Mouse (Mus musculus): ENCODE measurements at regions not wholly inside any gene's neighbourhood (a gene's known extent, or its start where the extent isn't known, plus 50 kb on each side); places are given as distances from the start of the nearest gene placed in this dataset.

DNA sequence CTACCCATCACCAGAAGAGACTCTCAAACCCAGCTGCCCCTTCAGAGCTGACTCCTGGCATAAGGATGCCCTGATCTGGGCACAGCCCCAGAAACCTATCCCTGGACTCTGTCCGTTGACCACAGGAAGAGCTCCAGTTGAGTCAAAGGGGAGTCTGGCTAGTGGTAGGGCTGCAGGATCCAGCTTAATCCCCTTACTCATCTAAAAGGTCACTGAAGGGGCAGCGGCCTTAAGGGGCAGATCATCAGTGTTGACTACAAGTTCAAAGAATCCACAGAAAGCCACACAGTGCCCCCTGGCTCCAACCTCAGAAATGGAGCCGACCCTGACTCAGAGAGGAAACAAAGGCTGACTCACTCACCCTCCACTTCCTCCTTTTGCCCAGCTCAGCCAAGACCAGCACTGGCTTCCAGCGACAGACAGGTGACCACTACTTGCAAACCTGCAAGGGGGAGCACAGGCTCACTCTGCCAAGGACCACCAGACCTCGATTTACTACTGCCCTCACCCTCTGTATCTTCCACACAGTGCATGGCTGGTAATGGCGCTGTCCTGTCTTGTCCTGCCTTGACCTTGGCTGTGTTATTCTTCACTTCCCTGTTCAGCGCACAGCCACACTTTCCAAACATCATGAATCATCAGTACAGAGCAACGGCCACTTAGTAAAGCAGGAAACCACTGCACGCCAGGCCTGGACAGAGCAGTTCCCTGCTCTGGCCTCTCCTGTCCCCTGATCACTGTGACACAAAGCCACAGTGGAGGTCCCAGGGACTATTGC is 96.0 kb downstream of the Tomm20 start (continued):
- TF ChIP-seq USF1 (IDR thresholded peaks at IDR 0.05; ENCODE audit: low read depth, low read length), result 0 out of 2 replicates have a peak, but pooled peaks have one; percentile 19
- peak; percentile 42 for TF ChIP-seq TCF12 (IDR thresholded peaks at IDR 0.05; ENCODE audit: low read depth, low read length)
- TF ChIP-seq MAX (IDR thresholded peaks at IDR 0.05; ENCODE audit: low read length), result peak; percentile 57; the same call in 1 of the 2 replicates
- peak; percentile 54; the same call in 1 of the 2 replicates for TF ChIP-seq MAZ (IDR thresholded peaks at IDR 0.05; ENCODE audit: low read depth, low read length)
- TF ChIP-seq MAFK (IDR thresholded peaks at IDR 0.05; ENCODE audit: borderline replicate concordance, low read depth, low read length), result 0 out of 2 replicates have a peak, but pooled peaks have one; percentile 46
- 0 out of 2 replicates have a peak, but pooled peaks have one; percentile 32 for TF ChIP-seq CHD1 (IDR thresholded peaks at IDR 0.05; ENCODE audit: low read depth, low read length)
- 0 out of 2 replicates have a peak, but pooled peaks have one; percentile 37 for TF ChIP-seq TBP (IDR thresholded peaks at IDR 0.05; ENCODE audit: low read depth, low read length)
- TF ChIP-seq ELF1 (IDR thresholded peaks at IDR 0.05; ENCODE audit: low read depth, low read length), result peak; percentile 61
- TF ChIP-seq EP300 (IDR thresholded peaks at IDR 0.05; ENCODE audit: low read depth in 1 of 2, low read length in 2 of 2), result peak; percentile 49 to 76
- TF ChIP-seq RCOR1 (IDR thresholded peaks at IDR 0.05; ENCODE audit: low read depth, low read length), result no peak
- 0 out of 2 replicates have a peak, but pooled peaks have one; percentile 6 for TF ChIP-seq POLR2AphosphoS5 (IDR thresholded peaks at IDR 0.05; ENCODE audit: borderline replicate concordance, low read depth, low read length)
- peak in 1 of 2 experiments; percentile 21; a peak in 1 of 4 replicates for TF ChIP-seq POLR2A (IDR thresholded peaks at IDR 0.05; ENCODE audit: control insufficient read depth in 1 of 2, insufficient read depth in 1 of 2, low read depth in 1 of 2, low read length in 2 of 2, poor library complexity in 1 of 2)
- no peak for TF ChIP-seq MXI1 (IDR thresholded peaks at IDR 0.05; ENCODE audit: low read depth, low read length)

DNA sequence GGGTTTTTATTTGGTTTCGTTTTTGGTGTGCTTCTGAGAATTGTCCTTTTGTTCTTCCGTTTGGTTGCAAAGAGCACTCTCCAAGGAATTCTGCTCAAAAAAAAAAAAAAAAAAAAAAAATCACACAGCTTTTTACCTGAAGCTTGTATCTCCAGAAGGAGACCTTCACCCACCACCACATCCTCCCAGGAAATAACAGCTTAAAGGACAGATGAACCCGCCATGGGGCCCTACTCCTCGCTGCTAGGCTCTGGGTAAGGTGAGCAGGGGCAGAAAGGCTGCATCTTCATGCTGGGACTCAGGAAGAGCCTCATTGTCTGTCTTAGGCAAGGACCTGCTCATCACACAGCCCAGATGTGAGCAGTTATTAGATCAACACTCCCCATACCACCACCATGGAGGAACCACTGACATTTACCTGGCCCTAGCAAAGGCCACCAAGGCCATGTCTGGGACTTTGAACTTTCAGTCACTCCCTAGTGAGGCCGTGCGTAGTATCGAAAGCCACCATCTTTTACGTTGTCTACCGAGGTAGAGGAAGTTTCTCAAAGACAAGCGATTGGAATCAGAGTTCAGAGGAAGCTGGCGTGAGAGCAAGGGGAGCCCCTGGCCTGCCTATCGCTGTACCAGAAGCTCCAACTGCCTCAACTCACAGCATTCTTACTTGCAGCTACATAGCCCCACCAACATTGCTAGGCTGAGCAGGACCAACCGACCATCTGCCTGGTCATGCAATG is 97.1 kb downstream of the Tomm20 start:
- Histone ChIP-seq H3K4me1 (ENCODE audit: control insufficient read depth in 1 of 2, insufficient read depth in 2 of 2, low read length in 2 of 2) (peaks cover 26 to 56% of the 10 kb centered on the region in 2 experiments), H3K27ac (ENCODE audit: control insufficient read depth, low read depth, low read length) (peak overlapping the region; percentile 76), H3K36me3 (ENCODE audit: control insufficient read depth in 1 of 2, insufficient read depth in 2 of 2, low read length in 2 of 2) (peaks cover 0 to 32% of the 10 kb centered on the region in 2 experiments; a peak in 2 of 4 replicates), H3K4me3 (ENCODE audit: control insufficient read depth in 1 of 2, insufficient read depth in 1 of 2, low read depth in 2 of 2, low read length in 2 of 2) (peak overlapping the region; percentile 11 to 38), H3K79me2 (ENCODE audit: control insufficient read depth, insufficient read depth, low read length, poor library complexity) (no peaks in the 10 kb centered on the region; the same call in 1 of the 2 replicates), H3K9me3 (replicated peaks; ENCODE audit: insufficient read depth, low read length) (no peaks in the 10 kb centered on the region), H3K9ac (ENCODE audit: control insufficient read depth, low read depth, low read length, poor library complexity, severe bottlenecking) (peak overlapping the region; percentile 57), H3K27me3 (ENCODE audit: control insufficient read depth in 1 of 2, insufficient read depth in 2 of 2, low read length in 2 of 2) (no peaks in the 10 kb centered on the region)
- DNase-seq (ENCODE audit: low read depth, low spot score), result peak; percentile 87
- no peak for TF ChIP-seq E2F4 (IDR thresholded peaks at IDR 0.05; ENCODE audit: borderline replicate concordance, low read depth, low read length)
- TF ChIP-seq ZC3H11A (IDR thresholded peaks at IDR 0.05; ENCODE audit: low read depth, low read length), result no peak
- TF ChIP-seq CHD2 (IDR thresholded peaks at IDR 0.05; ENCODE audit: low read length), result no peak
- no peak for TF ChIP-seq UBTF (IDR thresholded peaks at IDR 0.05; ENCODE audit: borderline replicate concordance, insufficient read depth, low read depth, low read length)
- no peak for TF ChIP-seq MAX (IDR thresholded peaks at IDR 0.05; ENCODE audit: low read length)
- TF ChIP-seq RCOR1 (IDR thresholded peaks at IDR 0.05; ENCODE audit: low read depth, low read length), result no peak; the same call in 1 of the 2 replicates
- TF ChIP-seq CHD1 (IDR thresholded peaks at IDR 0.05; ENCODE audit: low read depth, low read length), result no peak
- TF ChIP-seq MAZ (IDR thresholded peaks at IDR 0.05; ENCODE audit: low read depth, low read length), result 0 out of 2 replicates have a peak, but pooled peaks have one; percentile 35
- peak; percentile 34 for TF ChIP-seq TAL1 (IDR thresholded peaks at IDR 0.05; ENCODE audit: low read length)
- TF ChIP-seq POLR2A (IDR thresholded peaks at IDR 0.05; ENCODE audit: control insufficient read depth in 1 of 2, insufficient read depth in 1 of 2, low read depth in 1 of 2, low read length in 2 of 2, poor library complexity in 1 of 2), result peak in 1 of 2 experiments; percentile 75; a peak in 2 of 4 replicates
- no peak for TF ChIP-seq BHLHE40 (IDR thresholded peaks at IDR 0.05; ENCODE audit: borderline replicate concordance, low read depth, low read length)
- TF ChIP-seq USF1 (IDR thresholded peaks at IDR 0.05; ENCODE audit: low read depth, low read length), result no peak
- no peak for TF ChIP-seq KAT2A (conservative IDR thresholded peaks at IDR 0.05; ENCODE audit: low read depth, low read length)
- no peak for TF ChIP-seq ZKSCAN1 (IDR thresholded peaks at IDR 0.05; ENCODE audit: low read depth, low read length)
- no peak for TF ChIP-seq RAD21 (IDR thresholded peaks at IDR 0.05; ENCODE audit: low read depth, low read length)
- no peak for TF ChIP-seq USF2 (IDR thresholded peaks at IDR 0.05; ENCODE audit: borderline replicate concordance in 1 of 2, insufficient read depth in 1 of 2, low read depth in 1 of 2, low read length in 2 of 2)
- no peak for TF ChIP-seq MEF2A (IDR thresholded peaks at IDR 0.05; ENCODE audit: extremely low read depth, insufficient replicate concordance, low read depth, low read length, poor library complexity, severe bottlenecking)
- peak; percentile 82 for TF ChIP-seq ETS1 (IDR thresholded peaks at IDR 0.05; ENCODE audit: low read depth, low read length)
- no peak for TF ChIP-seq JUND (IDR thresholded peaks at IDR 0.05; ENCODE audit: low read depth, low read length)
- TF ChIP-seq TBP (IDR thresholded peaks at IDR 0.05; ENCODE audit: low read depth, low read length), result peak; percentile 42; the same call in 1 of the 2 replicates
- TF ChIP-seq POLR2AphosphoS2 (IDR thresholded peaks at IDR 0.05; ENCODE audit: low read length), result no peak
- no peak for TF ChIP-seq NRF1 (IDR thresholded peaks at IDR 0.05; ENCODE audit: insufficient read depth, low read depth, low read length, poor library complexity, severe bottlenecking)
- no peak for TF ChIP-seq SMC3 (IDR thresholded peaks at IDR 0.05; ENCODE audit: low read depth, low read length)
